Mouse (Mus musculus) heart, embryonic 14.5 days (tissue): ENCODE measurements around the gene Igf2r. TPM values are rescaled to one million over a fixed set of nuclear protein-coding genes. Genes with fewer than 3 reads are reported as not detected.

ENCODE experiments used
- ATAC-seq: fragments of 200-750 bp; cut with Nextera tagmentation; 2 replicates; pipeline ENCODE4 v1.8.0; 2017; ENCODE audit warnings: low read depth, moderate TSS enrichment; ENCODE audit not compliant: insufficient number of reproducible peaks, insufficient read depth, low FRiP score
- H3K27ac ChIP-seq, 2 experiments: fragments of 200-500 bp in 1 of 2; fragments of 300-500 bp in 1 of 2; sonication (generic) in 1 of 2; replicated peaks in 1 of 2; 2 replicates each; pipeline ENCODE4 v1.5.1; 2012 to 2014; ENCODE audit warnings: low read depth in 2 of 2, low read length in 2 of 2, control low read depth in 1 of 2, mild to moderate bottlenecking in 1 of 2, mixed read lengths in 1 of 2; ENCODE audit not compliant: control insufficient read depth in 1 of 2, insufficient read depth in 1 of 2
- H3K27me3 ChIP-seq: fragments of 300-500 bp; sonication (generic); 2 replicates; pipeline ENCODE4 v1.6.1; 2014; ENCODE audit warnings: mild to moderate bottlenecking, low read length, control low read depth; ENCODE audit not compliant: control insufficient read depth, insufficient read depth
- H3K36me3 ChIP-seq: fragments of 300-500 bp; sonication (generic); 2 replicates; pipeline ENCODE4 v1.6.1; 2014; ENCODE audit warnings: mild to moderate bottlenecking, control low read depth, low read length, mixed read lengths; ENCODE audit not compliant: control insufficient read depth, insufficient read depth
- H3K4me1 ChIP-seq, 2 experiments: fragments of 200-500 bp in 1 of 2; fragments of 300-500 bp in 1 of 2; sonication (generic) in 1 of 2; 2 replicates each; pipeline ENCODE4 v1.6.1; 2012 to 2014; ENCODE audit warnings: low read length in 2 of 2, control low read depth in 1 of 2, mixed read lengths in 1 of 2; ENCODE audit not compliant: control insufficient read depth in 2 of 2, insufficient read depth in 2 of 2
- H3K4me2 ChIP-seq: fragments of 300-500 bp; sonication (generic); 2 replicates; pipeline ENCODE4 v1.6.1; 2014; ENCODE audit warnings: mild to moderate bottlenecking, low read length
- H3K4me3 ChIP-seq, 2 experiments: fragments of 200-500 bp in 1 of 2; fragments of 300-500 bp in 1 of 2; sonication (generic) in 1 of 2; 2 replicates each; pipeline ENCODE4 v1.5.1; 2012 to 2014; ENCODE audit warnings: low read length in 2 of 2, mild to moderate bottlenecking in 2 of 2, control low read depth in 1 of 2, low read depth in 1 of 2, moderate library complexity in 1 of 2; ENCODE audit not compliant: control insufficient read depth in 1 of 2, insufficient read depth in 1 of 2
- H3K9ac ChIP-seq: fragments of 300-500 bp; sonication (generic); 2 replicates; pipeline ENCODE4 v1.6.1; 2014; ENCODE audit warnings: mild to moderate bottlenecking, low read length
- H3K9me3 ChIP-seq: fragments of 300-500 bp; sonication (generic); 2 replicates; pipeline ENCODE4 v1.6.1; 2016; ENCODE audit warnings: low read length, control low read depth; ENCODE audit not compliant: control insufficient read depth
- WGBS: fragments of 180-500 bp; shearing (Covaris S2); extraction: QIAGEN DNeasy Blood & Tissue Kit; methylation state at CpG from one replicate; pipeline ENCODE4 v1.1.7; 2014; 5-methylcytosine and 5-hydroxymethylcytosine counted together
- polyA plus RNA-seq: library from polyadenylated mRNA; unstranded; fragments of >200 nt; fragmentation: Nextera tagmentation; extraction: Ambion mirVana; gene quantifications from 2 replicates; pipeline ENCODE4 v1.2.1, GENCODE M21; 2014

Igf2r gene
- polyA plus RNA-seq, 1 experiment from 2014 or later: 201 TPM

- no peaks in the 10 kb centered on the region for H3K27me3 ChIP-seq
- no peak overlapping the region for H3K4me3 ChIP-seq
- WGBS: 72% methylated on average over 3 of the region's 3 CpGs
- H3K4me2 ChIP-seq: no peak overlapping the region
- no peaks in the 10 kb centered on the region for H3K9me3 ChIP-seq
- peaks cover 18 to 29% of the 10 kb centered on the region in 2 experiments for H3K4me1 ChIP-seq
- no peak for ATAC-seq
- H3K36me3 ChIP-seq: peaks cover 100% of the 10 kb centered on the region
- peak overlapping the region; percentile 19; the same call in 1 of the 2 replicates for H3K9ac ChIP-seq
- peak overlapping the region; percentile 62 to 70 for H3K27ac ChIP-seq
These were observed 79.9 kb downstream of the Igf2r start for GRCm38 (mm10) chr17:12689537-12689936.

GRCm38 (mm10) chr17:12688427-12689110 lies 80.9 kb downstream of the Igf2r start:
- Histone ChIP-seq H3K4me2 (peak overlapping the region; percentile 22), H3K27me3 (no peaks in the 10 kb centered on the region), H3K36me3 (peaks cover 100% of the 10 kb centered on the region), H3K4me3 (no peak overlapping the region), H3K9ac (no peak overlapping the region), H3K27ac (peak overlapping the region; percentile 62 to 70), H3K4me1 (peaks cover 18 to 29% of the 10 kb centered on the region in 2 experiments), H3K9me3 (no peaks in the 10 kb centered on the region)
- peak; percentile 41 for ATAC-seq
- 38% methylated on average over 20 of the region's 20 CpGs for WGBS

GRCm38 (mm10) chr17:12684928-12685624 lies 84.4 kb downstream of the Igf2r start:
- H3K27ac ChIP-seq: peak overlapping the region in 1 of 2 experiments; percentile 28; a peak in 1 of 4 replicates
- 76% methylated on average over 7 of the region's 7 CpGs for WGBS

GRCm38 (mm10) chr17:12684412-12684811 lies 85.1 kb downstream of the Igf2r start:
- Histone ChIP-seq H3K9me3 (no peaks in the 10 kb centered on the region), H3K4me3 (no peak overlapping the region), H3K4me1 (peaks cover 14 to 22% of the 10 kb centered on the region in 2 experiments), H3K27me3 (no peaks in the 10 kb centered on the region), H3K27ac (no peak overlapping the region), H3K9ac (no peak overlapping the region), H3K4me2 (no peak overlapping the region), H3K36me3 (peaks cover 94% of the 10 kb centered on the region)
- ATAC-seq: 0 out of 2 replicates have a peak, but pooled peaks have one; percentile 7
- 59% methylated on average over 4 of the region's 4 CpGs for WGBS

More at GRCm38 (mm10) chr17:12684928-12685624, 84.4 kb downstream of the Igf2r start:
- no peak for ATAC-seq
- Histone ChIP-seq H3K4me3 (no peak overlapping the region), H3K4me2 (no peak overlapping the region), H3K27me3 (no peaks in the 10 kb centered on the region), H3K9ac (no peak overlapping the region), H3K36me3 (peaks cover 99% of the 10 kb centered on the region), H3K9me3 (no peaks in the 10 kb centered on the region), H3K4me1 (peaks cover 18 to 27% of the 10 kb centered on the region in 2 experiments)

GRCm38 (mm10) chr17:12683582-12683981 lies 85.9 kb downstream of the Igf2r start:
- Histone ChIP-seq H3K9ac (no peak overlapping the region), H3K36me3 (peaks cover 86% of the 10 kb centered on the region), H3K27ac (no peak overlapping the region), H3K9me3 (no peaks in the 10 kb centered on the region), H3K4me3 (no peak overlapping the region), H3K4me2 (no peak overlapping the region), H3K27me3 (no peaks in the 10 kb centered on the region), H3K4me1 (peaks cover 7 to 14% of the 10 kb centered on the region in 2 experiments)
- ATAC-seq: no peak
- WGBS: 90% methylated on average over 13 of the region's 13 CpGs

- Histone ChIP-seq H3K36me3 (peaks cover 32% of the 10 kb centered on the region), H3K4me2 (no peak overlapping the region), H3K4me1 (no peaks in the 10 kb centered on the region), H3K4me3 (no peak overlapping the region), H3K27me3 (no peaks in the 10 kb centered on the region), H3K9ac (no peak overlapping the region), H3K9me3 (no peaks in the 10 kb centered on the region), H3K27ac (no peak overlapping the region; a peak in 1 of 4 replicates)
- ATAC-seq: no peak
These were observed 91.2 kb downstream of the Igf2r start for GRCm38 (mm10) chr17:12678261-12678660.

- no peaks in the 10 kb centered on the region for H3K4me1 ChIP-seq
- no peaks in the 10 kb centered on the region for H3K27me3 ChIP-seq
- no peak overlapping the region for H3K9ac ChIP-seq
- no peaks in the 10 kb centered on the region for H3K9me3 ChIP-seq
- H3K4me3 ChIP-seq: no peak overlapping the region
- H3K36me3 ChIP-seq: peaks cover 21% of the 10 kb centered on the region
- H3K4me2 ChIP-seq: no peak overlapping the region
- ATAC-seq: no peak
- H3K27ac ChIP-seq: no peak overlapping the region
These were observed 92.3 kb downstream of the Igf2r start for GRCm38 (mm10) chr17:12677139-12677538.
